Mouse (Mus musculus) liver, embryonic 11.5 days (tissue): ENCODE measurements at regions not wholly inside any gene's neighbourhood (a gene's known extent, or its start where the extent isn't known, plus 50 kb on each side); places are given as distances from the start of the nearest gene placed in this dataset.

Experiments
- ATAC-seq: fragments of 200-750 bp; cut with Nextera tagmentation; replicated peaks from 2 replicates; pipeline ENCODE4 v1.8.0; 2017; ENCODE audit warnings: moderate number of reproducible peaks, mild to moderate bottlenecking, moderate TSS enrichment, moderate library complexity; ENCODE audit not compliant: low FRiP score
- DNase-seq: peaks from one replicate; pipeline ENCODE4 v3.0.0-alpha.2; 2017; ENCODE audit warnings: low spot score
- H3K27ac ChIP-seq: fragments of 300-500 bp; sonication (generic); 2 replicates; pipeline ENCODE4 v1.5.1; 2014; ENCODE audit warnings: mild to moderate bottlenecking, low read depth, low read length, control low read depth
- H3K27me3 ChIP-seq: fragments of 300-500 bp; sonication (generic); replicated peaks from 2 replicates; pipeline ENCODE4 v1.6.1; 2014; ENCODE audit warnings: low read length, mixed read lengths; ENCODE audit not compliant: control insufficient read depth, insufficient read depth
- H3K36me3 ChIP-seq: fragments of 300-500 bp; sonication (generic); 2 replicates; pipeline ENCODE4 v1.6.1; 2014; ENCODE audit warnings: mild to moderate bottlenecking, low read length, moderate library complexity, mixed read lengths; ENCODE audit not compliant: control insufficient read depth, insufficient read depth
- H3K4me1 ChIP-seq: fragments of 300-500 bp; sonication (generic); replicated peaks from 2 replicates; pipeline ENCODE4 v1.6.1; 2014; ENCODE audit warnings: low read length, mixed read lengths; ENCODE audit not compliant: control insufficient read depth, insufficient read depth
- H3K4me2 ChIP-seq: fragments of 300-500 bp; sonication (generic); 2 replicates; pipeline ENCODE4 v1.6.1; 2014; ENCODE audit warnings: mild to moderate bottlenecking, control low read depth, moderate library complexity
- H3K4me3 ChIP-seq: fragments of 300-500 bp; sonication (generic); 2 replicates; pipeline ENCODE4 v1.5.1; 2014; ENCODE audit warnings: low read depth, low read length, control low read depth
- H3K9ac ChIP-seq: fragments of 300-500 bp; sonication (generic); 2 replicates; pipeline ENCODE4 v1.6.1; 2014; ENCODE audit warnings: low read depth, low read length, control low read depth
- H3K9me3 ChIP-seq: fragments of 300-500 bp; sonication (generic); 2 replicates; pipeline ENCODE4 v1.6.1; 2016; ENCODE audit warnings: low read length, inconsistent platforms, mixed read lengths; ENCODE audit not compliant: control insufficient read depth
- WGBS: fragments of 180-500 bp; shearing (Covaris S2); extraction: QIAGEN DNeasy Blood & Tissue Kit; methylation state at CpG from one replicate; pipeline ENCODE4 v1.1.7; 2014; 5-methylcytosine and 5-hydroxymethylcytosine counted together

DNA sequence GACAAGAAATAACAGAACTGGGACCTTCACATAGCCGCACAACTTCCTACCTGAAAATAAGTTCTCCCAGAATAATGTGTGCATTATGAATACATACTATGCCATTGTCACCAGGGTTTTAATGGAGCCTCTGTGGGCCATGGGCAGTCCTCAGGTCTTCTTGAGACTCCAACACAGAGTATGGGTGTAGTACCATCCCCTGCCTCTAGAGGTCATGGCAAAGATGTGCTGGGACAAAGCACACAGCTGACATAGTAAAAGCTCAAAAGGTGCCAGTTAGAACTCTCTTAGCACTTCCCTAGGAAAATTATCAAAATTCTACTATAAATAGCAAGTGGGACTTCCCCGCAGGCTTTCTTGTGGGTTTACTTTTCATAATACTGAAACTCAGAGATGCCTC lies 179.5 kb downstream of the Pdcd6ip start:
- Histone ChIP-seq H3K27me3 (no peaks in the 10 kb centered on the region), H3K9me3 (no peaks in the 10 kb centered on the region), H3K27ac (no peak overlapping the region), H3K9ac (no peak overlapping the region), H3K4me3 (no peak overlapping the region), H3K36me3 (no peaks in the 10 kb centered on the region), H3K4me2 (no peak overlapping the region), H3K4me1 (no peaks in the 10 kb centered on the region)
- ATAC-seq (no peak), DNase-seq (no peak)
- 72% methylated on average over 2 of the region's 2 CpGs for WGBS

DNA sequence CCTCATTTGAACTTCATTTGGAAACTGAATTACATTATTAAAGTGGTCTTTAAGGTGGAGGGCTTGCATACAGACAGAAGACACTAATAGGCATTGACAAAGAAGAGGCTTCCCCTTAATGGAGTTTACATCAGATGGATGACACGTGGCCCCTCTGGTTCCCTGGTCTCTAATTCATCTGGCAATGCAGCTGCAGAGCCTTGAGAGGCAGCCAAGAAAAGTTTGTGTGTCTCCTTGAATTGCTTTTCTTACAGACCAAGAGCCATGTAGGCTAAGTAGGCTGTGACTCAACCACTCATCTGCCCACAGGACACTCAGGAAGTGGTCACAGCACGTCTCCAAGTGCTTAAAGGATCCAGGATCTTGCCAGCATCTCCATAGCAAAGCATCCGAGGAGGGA lies 183.8 kb downstream of the Pdcd6ip start:
- H3K9me3 ChIP-seq, result no peaks in the 10 kb centered on the region
- H3K27me3 ChIP-seq, result no peaks in the 10 kb centered on the region
- no peak for ATAC-seq
- H3K27ac ChIP-seq, result no peak overlapping the region
- H3K4me2 ChIP-seq, result no peak overlapping the region
- DNase-seq, result no peak
- no peak overlapping the region for H3K9ac ChIP-seq
- 59% methylated on average over 3 of the region's 3 CpGs for WGBS
- H3K36me3 ChIP-seq, result no peaks in the 10 kb centered on the region
- H3K4me1 ChIP-seq, result no peaks in the 10 kb centered on the region
- H3K4me3 ChIP-seq, result no peak overlapping the region

DNA sequence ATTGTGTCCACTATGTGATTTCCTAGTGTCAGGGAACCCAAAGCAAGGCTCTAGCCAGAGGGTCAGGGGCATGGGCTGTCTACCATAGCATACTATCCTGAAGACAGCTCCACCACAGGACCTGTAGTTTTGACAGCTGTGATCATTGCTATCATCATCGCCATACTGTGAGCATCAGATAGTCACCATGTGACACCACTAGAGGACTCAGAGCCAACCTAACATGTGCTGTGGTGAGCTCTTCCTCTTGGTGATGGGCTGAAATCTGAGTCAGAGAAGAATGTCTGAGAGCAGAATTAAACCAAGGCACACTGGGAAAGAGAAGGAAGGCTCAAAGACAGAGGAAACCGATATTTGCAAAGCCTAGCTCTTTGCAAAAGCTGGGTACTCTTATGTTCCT lies 184.9 kb downstream of the Pdcd6ip start:
- Histone ChIP-seq H3K36me3 (no peaks in the 10 kb centered on the region), H3K9ac (no peak overlapping the region), H3K9me3 (no peaks in the 10 kb centered on the region), H3K4me1 (no peaks in the 10 kb centered on the region), H3K27ac (no peak overlapping the region), H3K4me2 (no peak overlapping the region), H3K4me3 (no peak overlapping the region), H3K27me3 (no peaks in the 10 kb centered on the region)
- ATAC-seq (no peak), DNase-seq (no peak)
- 82% methylated on average over 2 of the region's 2 CpGs for WGBS

DNA sequence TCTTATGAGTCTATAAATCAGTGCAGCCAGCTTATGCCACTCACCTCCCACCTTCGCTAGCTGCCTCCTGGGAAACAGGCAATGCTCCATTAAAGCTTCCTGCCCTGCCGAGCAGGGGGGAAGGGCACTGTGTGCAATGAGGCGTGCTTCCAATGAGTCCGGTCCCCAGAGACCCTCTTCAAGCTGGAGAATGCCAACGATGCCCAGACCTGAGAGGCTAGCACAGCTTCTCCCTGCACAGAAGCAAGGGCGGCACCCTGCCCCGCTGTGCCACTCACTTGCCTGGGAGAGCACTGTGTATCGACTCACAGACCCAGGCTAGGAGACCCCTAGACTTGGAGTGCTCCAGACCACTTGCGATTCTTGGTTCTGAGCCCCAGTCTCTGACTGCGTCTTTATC lies 188.3 kb downstream of the Pdcd6ip start:
- Histone ChIP-seq H3K4me1 (no peaks in the 10 kb centered on the region), H3K27ac (no peak overlapping the region), H3K9ac (no peak overlapping the region), H3K9me3 (no peaks in the 10 kb centered on the region), H3K4me2 (no peak overlapping the region), H3K27me3 (no peaks in the 10 kb centered on the region), H3K36me3 (no peaks in the 10 kb centered on the region), H3K4me3 (no peak overlapping the region)
- WGBS, result 73% methylated on average over 10 of the region's 10 CpGs
- ATAC-seq, result no peak
- DNase-seq, result no peak

DNA sequence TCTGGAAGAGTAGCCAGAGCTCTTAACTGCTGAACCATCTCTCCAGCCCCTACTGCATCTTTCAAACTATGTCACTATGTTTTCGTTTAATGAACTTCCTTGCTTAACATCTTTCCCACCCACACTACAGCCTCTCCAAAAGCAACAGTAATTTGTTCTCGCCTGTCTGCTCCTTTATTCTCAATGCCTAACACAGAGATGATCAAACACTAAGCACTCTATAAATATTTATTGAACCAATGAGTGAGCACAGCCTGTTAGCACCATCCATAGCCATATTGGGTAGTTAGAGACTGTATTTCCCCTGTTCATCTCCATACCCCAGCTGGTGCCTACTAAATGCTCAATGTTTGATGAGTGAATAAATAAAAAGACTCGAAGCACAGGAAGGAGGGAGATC lies 189.6 kb downstream of the Pdcd6ip start:
- WGBS, result 61% methylated on average over 3 of the region's 3 CpGs
- H3K27ac ChIP-seq, result no peak overlapping the region
- H3K4me3 ChIP-seq, result no peak overlapping the region
- no peak overlapping the region for H3K9ac ChIP-seq
- H3K4me1 ChIP-seq, result no peaks in the 10 kb centered on the region
- H3K36me3 ChIP-seq, result no peaks in the 10 kb centered on the region
- H3K27me3 ChIP-seq, result no peaks in the 10 kb centered on the region
- no peaks in the 10 kb centered on the region for H3K9me3 ChIP-seq
- DNase-seq (no peak), ATAC-seq (no peak)
- no peak overlapping the region for H3K4me2 ChIP-seq

DNA sequence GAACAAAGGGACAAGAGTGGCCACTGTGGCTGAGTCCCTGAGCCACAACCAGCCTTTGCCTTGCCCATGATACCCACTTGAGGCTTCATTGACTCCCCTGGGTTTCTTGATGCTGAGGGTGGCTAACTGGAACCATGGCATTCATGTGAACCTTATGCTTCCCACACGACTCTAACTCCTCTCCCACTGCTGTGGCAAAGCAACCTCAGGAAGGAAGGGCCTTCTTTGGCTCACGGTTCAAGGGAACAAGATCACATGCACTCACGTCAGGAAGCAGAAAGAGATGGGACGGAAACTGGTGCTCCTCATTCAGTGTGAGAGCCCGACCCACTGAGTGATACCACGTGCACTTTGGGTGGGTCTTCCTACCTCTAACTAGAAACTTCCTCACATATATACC lies 190.3 kb downstream of the Pdcd6ip start:
- Histone ChIP-seq H3K27me3 (no peaks in the 10 kb centered on the region), H3K36me3 (no peaks in the 10 kb centered on the region), H3K4me3 (no peak overlapping the region), H3K4me2 (no peak overlapping the region), H3K9me3 (no peaks in the 10 kb centered on the region), H3K9ac (no peak overlapping the region), H3K27ac (no peak overlapping the region), H3K4me1 (no peaks in the 10 kb centered on the region)
- DNase-seq (no peak), ATAC-seq (no peak)
- 81% methylated on average over 6 of the region's 6 CpGs for WGBS

DNA sequence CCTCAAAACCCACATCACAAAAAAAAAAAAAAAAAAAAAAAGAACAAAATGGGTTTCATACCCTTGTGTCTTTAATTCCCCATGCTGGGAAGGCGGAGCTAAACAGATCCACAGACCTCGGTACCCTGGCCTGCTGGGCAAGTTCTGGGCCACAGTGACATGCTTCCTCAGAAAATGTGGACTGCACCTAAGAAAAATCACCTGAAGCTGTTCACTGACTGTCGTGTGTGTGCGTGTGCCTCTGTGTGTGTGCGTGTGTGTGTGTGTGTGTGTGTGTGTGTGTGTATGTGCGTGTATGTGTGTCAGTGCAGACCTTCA lies 192.4 kb downstream of the Pdcd6ip start:
- H3K27ac ChIP-seq, result no peak overlapping the region
- H3K4me3 ChIP-seq, result no peak overlapping the region
- 82% methylated on average over 6 of the region's 6 CpGs for WGBS
- no peaks in the 10 kb centered on the region for H3K4me1 ChIP-seq
- ATAC-seq, result no peak
- no peak overlapping the region for H3K9ac ChIP-seq
- H3K36me3 ChIP-seq, result no peaks in the 10 kb centered on the region
- H3K27me3 ChIP-seq, result no peaks in the 10 kb centered on the region
- no peak overlapping the region for H3K4me2 ChIP-seq
- H3K9me3 ChIP-seq, result no peaks in the 10 kb centered on the region
- no peak for DNase-seq

DNA sequence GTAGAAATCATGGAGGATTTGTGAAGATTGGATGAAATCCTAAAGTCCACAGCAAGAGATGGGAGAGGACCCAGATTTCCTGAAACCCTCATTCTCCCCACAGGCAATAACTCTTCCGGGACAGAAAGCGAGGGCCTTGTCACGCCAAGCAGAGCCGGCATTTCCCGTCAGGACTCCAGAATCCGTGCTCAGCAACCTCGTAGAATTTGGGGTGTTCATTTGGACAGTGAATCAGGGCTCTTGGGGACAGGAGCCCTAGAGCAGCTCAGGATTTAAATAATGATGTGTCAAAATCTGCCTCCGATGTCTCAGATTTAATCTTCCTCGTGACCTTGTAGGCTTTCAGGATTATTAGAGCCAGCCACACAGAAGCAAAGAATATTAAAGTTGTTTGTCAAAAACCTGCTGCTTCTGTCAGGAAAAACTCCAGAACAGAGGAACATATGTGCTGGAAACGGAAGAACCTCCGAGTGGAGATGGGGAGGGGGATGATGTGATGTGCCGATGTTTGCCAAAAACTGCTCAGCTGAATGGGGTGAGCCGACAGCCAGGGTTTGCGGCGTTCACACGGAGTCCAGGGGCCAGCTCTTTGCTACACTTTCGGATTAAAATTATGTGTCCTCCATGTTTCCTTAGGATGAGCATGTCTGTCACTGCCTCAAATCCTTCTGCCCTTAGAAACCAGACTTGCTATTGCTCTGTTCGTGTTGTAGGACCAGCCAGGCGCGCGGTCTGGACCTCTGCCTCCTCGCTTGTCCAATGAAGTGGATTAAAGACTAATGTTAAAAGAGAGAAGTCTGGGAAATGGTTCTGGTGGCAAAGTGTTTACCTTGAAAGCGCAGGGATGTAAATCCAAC lies 193.0 kb downstream of the Pdcd6ip start:
- ATAC-seq (no peak), DNase-seq (no peak)
- Histone ChIP-seq H3K9me3 (no peaks in the 10 kb centered on the region), H3K36me3 (no peaks in the 10 kb centered on the region), H3K27me3 (no peaks in the 10 kb centered on the region), H3K4me1 (no peaks in the 10 kb centered on the region), H3K9ac (no peak overlapping the region), H3K4me2 (no peak overlapping the region), H3K27ac (no peak overlapping the region), H3K4me3 (no peak overlapping the region)
- 84% methylated on average over 23 of the region's 23 CpGs for WGBS

DNA sequence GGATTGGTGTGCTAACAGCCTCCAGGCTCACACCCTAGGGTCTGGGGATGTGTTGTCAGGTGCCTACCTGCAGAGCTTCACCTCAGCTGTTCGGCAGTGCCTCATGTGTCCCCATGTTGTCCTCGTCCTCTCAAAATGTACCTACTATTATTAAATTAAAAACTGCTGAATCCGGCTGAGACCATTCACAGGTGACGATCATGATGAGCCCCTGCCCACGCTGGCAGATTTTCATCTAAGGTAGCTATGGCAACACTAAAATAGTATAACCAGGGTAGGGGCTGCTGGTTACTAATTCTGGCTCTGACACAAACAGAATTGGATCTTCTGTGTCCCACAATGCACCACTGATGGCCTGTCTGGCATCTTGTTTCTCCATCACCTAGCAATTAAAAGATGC lies 196.8 kb downstream of the Pdcd6ip start:
- Histone ChIP-seq H3K27me3 (no peaks in the 10 kb centered on the region), H3K4me3 (no peak overlapping the region), H3K4me1 (no peaks in the 10 kb centered on the region), H3K27ac (no peak overlapping the region), H3K9ac (no peak overlapping the region), H3K4me2 (no peak overlapping the region), H3K36me3 (no peaks in the 10 kb centered on the region), H3K9me3 (0 out of 2 replicates have a peak, but pooled peaks cover 3% of the 10 kb centered on the region)
- WGBS, result 74% methylated on average over 5 of the region's 5 CpGs
- ATAC-seq (no peak), DNase-seq (no peak)
